Mouse (Mus musculus): ENCODE data around the gene Zfp708. TPM values are rescaled to one million over a fixed set of nuclear protein-coding genes. Genes with fewer than 3 reads are reported as not detected.
A peak's percentile ranks its signal among the peaks of the same experiment; 100 is the strongest.
"Not testable (repeated sequence)": the region's sequence is repeated elsewhere in the genome, so short reads cannot be mapped to it uniquely, and the experiment has no call there.

Zfp708 gene
- polyA plus RNA-seq (2015; fragmentation: Nextera tagmentation; extraction: Ambion mirVana), result 2.3 and 3.0 TPM in 2 replicates

GRCm38 (mm10) chr13:67097876-67098275 lies at the start of gene Zfp708:
Gene Zfp708 (minus strand): TSS chr13:67097976.
- Histone ChIP-seq H3K4me1 (ENCODE audit: insufficient read depth, low read depth, low read length) (no peaks in the 10 kb centered on the region), H3K36me3 (ENCODE audit: insufficient read depth, low read length) (peaks cover 7% of the 10 kb centered on the region), H3K4me2 (replicated peaks; ENCODE audit: low read depth, low read length) (no peak within 1 kb of the TSS), H3K27ac (ENCODE audit: low read length) (no peak within 1 kb of the TSS), H3K9ac (replicated peaks; ENCODE audit: low read depth) (no peak within 1 kb of the TSS), H3K27me3 (replicated peaks; ENCODE audit: insufficient read depth, low read length) (no peaks in the 10 kb centered on the region), H3K9me3 (ENCODE audit: low read length) (no peaks in the 10 kb centered on the region), H3K4me3 (ENCODE audit: low read depth, low read length) (no peak within 1 kb of the TSS)
- ATAC-seq (no peak), DNase-seq (ENCODE audit: low spot score) (no peak)
- TF ChIP-seq EP300 (IDR thresholded peaks at IDR 0.05), result no peak
- TF ChIP-seq CTCF (IDR thresholded peaks at IDR 0.05), result no peak
- 84% methylated on average over 10 of the region's 10 CpGs for WGBS

GRCm38 (mm10) chr13:67128038-67128721 lies 30.4 kb upstream of the Zfp708 start:
- H3K36me3 ChIP-seq (ENCODE audit: insufficient read depth, low read length), result no peaks in the 10 kb centered on the region
- TF ChIP-seq CTCF (IDR thresholded peaks at IDR 0.05) (peak; percentile 43), EP300 (IDR thresholded peaks at IDR 0.05) (peak; percentile 22; the same call in 1 of the 2 replicates)
- under 1% methylated on average over 18 of the region's 18 CpGs for WGBS
- ATAC-seq (peak; percentile 98), DNase-seq (ENCODE audit: low spot score) (peak; percentile 93)
- peak overlapping the region; percentile 78 for H3K4me2 ChIP-seq (replicated peaks; ENCODE audit: low read depth, low read length)
- 0 out of 2 replicates have a peak, but pooled peaks cover 4% of the 10 kb centered on the region for H3K4me1 ChIP-seq (ENCODE audit: insufficient read depth, low read depth, low read length)
- no peaks in the 10 kb centered on the region for H3K27me3 ChIP-seq (replicated peaks; ENCODE audit: insufficient read depth, low read length)
- H3K9ac ChIP-seq (replicated peaks; ENCODE audit: low read depth), result peak overlapping the region; percentile 54
- no peak overlapping the region for H3K27ac ChIP-seq (ENCODE audit: low read length)
- peak overlapping the region; percentile 64 for H3K4me3 ChIP-seq (ENCODE audit: low read depth, low read length)
- H3K9me3 ChIP-seq (ENCODE audit: low read length), result no peaks in the 10 kb centered on the region

GRCm38 (mm10) chr13:67127507-67127906 lies 29.7 kb upstream of the Zfp708 start:
- not testable (repeated sequence) for H3K36me3 ChIP-seq (ENCODE audit: insufficient read depth, low read length); H3K9ac ChIP-seq (replicated peaks; ENCODE audit: low read depth); H3K27me3 ChIP-seq (replicated peaks; ENCODE audit: insufficient read depth, low read length); DNase-seq (ENCODE audit: low spot score); H3K4me2 ChIP-seq (replicated peaks; ENCODE audit: low read depth, low read length); H3K4me1 ChIP-seq (ENCODE audit: insufficient read depth, low read depth, low read length); ATAC-seq; H3K9me3 ChIP-seq (ENCODE audit: low read length); H3K27ac ChIP-seq (ENCODE audit: low read length); H3K4me3 ChIP-seq (ENCODE audit: low read depth, low read length)
- WGBS, result 72% methylated on average over 10 of the region's 10 CpGs

- WGBS, result 81% methylated on average over 1 of the region's 1 CpGs
- H3K4me2 ChIP-seq (replicated peaks; ENCODE audit: low read depth, low read length), result no peak overlapping the region
These were observed 26.7 kb upstream of the Zfp708 start for GRCm38 (mm10) chr13:67124460-67124859.

GRCm38 (mm10) chr13:67121360-67121759 lies 23.6 kb upstream of the Zfp708 start, which contains the start of gene Zfp759:
Gene Zfp759 (plus strand): TSS chr13:67121660.
- H3K4me3 ChIP-seq (ENCODE audit: low read depth, low read length); H3K36me3 ChIP-seq (ENCODE audit: insufficient read depth, low read length); H3K4me1 ChIP-seq (ENCODE audit: insufficient read depth, low read depth, low read length); H3K9ac ChIP-seq (replicated peaks; ENCODE audit: low read depth); ATAC-seq; H3K9me3 ChIP-seq (ENCODE audit: low read length); H3K27me3 ChIP-seq (replicated peaks; ENCODE audit: insufficient read depth, low read length); DNase-seq (ENCODE audit: low spot score); H3K4me2 ChIP-seq (replicated peaks; ENCODE audit: low read depth, low read length); H3K27ac ChIP-seq (ENCODE audit: low read length): not testable (repeated sequence)

More at GRCm38 (mm10) chr13:67124460-67124859, 26.7 kb upstream of the Zfp708 start:
- Histone ChIP-seq H3K27ac (ENCODE audit: low read length) (no peak overlapping the region), H3K4me3 (ENCODE audit: low read depth, low read length) (no peak overlapping the region), H3K4me1 (ENCODE audit: insufficient read depth, low read depth, low read length) (0 out of 2 replicates have a peak, but pooled peaks cover 4% of the 10 kb centered on the region), H3K36me3 (ENCODE audit: insufficient read depth, low read length) (no peaks in the 10 kb centered on the region), H3K9me3 (ENCODE audit: low read length) (no peaks in the 10 kb centered on the region), H3K27me3 (replicated peaks; ENCODE audit: insufficient read depth, low read length) (no peaks in the 10 kb centered on the region), H3K9ac (replicated peaks; ENCODE audit: low read depth) (no peak overlapping the region)
- no peak for TF ChIP-seq EP300 (IDR thresholded peaks at IDR 0.05)
- TF ChIP-seq CTCF (IDR thresholded peaks at IDR 0.05), result no peak
- no peak for ATAC-seq
- no peak for DNase-seq (ENCODE audit: low spot score)

GRCm38 (mm10) chr13:67116163-67116562 lies 18.4 kb upstream of the Zfp708 start, which contains the start of gene Rslcan18:
Gene Rslcan18 (minus strand): TSS chr13:67116263.
- 95% methylated on average over 8 of the region's 8 CpGs for WGBS
- ATAC-seq, result not testable (repeated sequence)

More at GRCm38 (mm10) chr13:67116163-67116562, 18.4 kb upstream of the Zfp708 start, which contains the start of gene Rslcan18:
- H3K9me3 ChIP-seq (ENCODE audit: low read length); H3K27me3 ChIP-seq (replicated peaks; ENCODE audit: insufficient read depth, low read length); H3K27ac ChIP-seq (ENCODE audit: low read length); H3K4me3 ChIP-seq (ENCODE audit: low read depth, low read length); H3K4me2 ChIP-seq (replicated peaks; ENCODE audit: low read depth, low read length); H3K9ac ChIP-seq (replicated peaks; ENCODE audit: low read depth); DNase-seq (ENCODE audit: low spot score); H3K36me3 ChIP-seq (ENCODE audit: insufficient read depth, low read length); H3K4me1 ChIP-seq (ENCODE audit: insufficient read depth, low read depth, low read length): not testable (repeated sequence)
